Mouse (Mus musculus): ENCODE results near the gene Serpina1f.

DNA sequence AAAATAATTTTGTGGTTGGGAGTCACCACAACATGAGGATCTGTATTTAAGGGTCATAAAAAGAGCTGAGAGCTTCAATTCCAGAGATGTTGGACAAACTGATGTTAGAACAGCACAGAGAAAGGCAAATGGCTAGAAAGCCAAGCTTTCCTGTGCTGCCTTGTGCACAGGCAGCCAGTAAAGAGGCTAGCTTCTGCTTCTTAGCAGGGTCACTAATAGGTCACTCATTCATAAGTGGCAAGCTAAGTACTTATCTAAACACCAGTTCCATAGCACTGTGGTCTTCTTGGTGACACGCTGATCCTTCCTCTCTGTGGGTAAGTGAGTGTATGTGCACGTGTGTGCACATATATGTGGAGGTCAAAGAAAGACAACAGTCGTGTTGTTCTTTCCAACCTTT lies 23.8 kb downstream of the Serpina1f start:
- TF ChIP-seq CTCF (IDR thresholded peaks at IDR 0.05; ENCODE audit: low read depth) (no peak), EP300 (optimal IDR thresholded peaks at IDR 0.05) (no peak)

Data from stomach, postnatal 0 days (tissue).